Mouse (Mus musculus) WW6 (cell line): ENCODE results near the gene Dhrs2.

Experiments used
- DNase-seq: peaks from one replicate; pipeline ENCODE4 v3.0.0-alpha.2; 2013; ENCODE audit warnings: low read depth, low spot score

Gene Dhrs2

DNA sequence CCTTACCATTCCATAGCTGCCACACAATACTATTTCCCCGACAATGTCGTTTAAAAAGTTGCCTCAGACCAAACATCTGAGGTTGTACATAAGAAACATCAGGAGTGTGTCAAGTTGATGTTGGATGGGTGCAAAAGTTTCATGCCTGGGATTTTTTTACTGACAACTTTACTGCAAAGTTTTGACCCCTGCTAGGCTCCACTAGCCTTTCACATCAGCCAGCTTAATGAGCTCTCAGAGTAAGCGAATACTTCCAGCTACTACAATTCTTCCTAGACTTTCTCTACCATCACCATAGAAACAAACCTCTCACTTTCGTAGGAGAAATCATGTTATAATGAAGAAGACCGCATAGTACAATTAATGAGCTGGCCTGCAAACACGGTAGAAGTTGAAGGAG, 26.5 kb downstream of the Dhrs2 start:
- no peak for DNase-seq

DNA sequence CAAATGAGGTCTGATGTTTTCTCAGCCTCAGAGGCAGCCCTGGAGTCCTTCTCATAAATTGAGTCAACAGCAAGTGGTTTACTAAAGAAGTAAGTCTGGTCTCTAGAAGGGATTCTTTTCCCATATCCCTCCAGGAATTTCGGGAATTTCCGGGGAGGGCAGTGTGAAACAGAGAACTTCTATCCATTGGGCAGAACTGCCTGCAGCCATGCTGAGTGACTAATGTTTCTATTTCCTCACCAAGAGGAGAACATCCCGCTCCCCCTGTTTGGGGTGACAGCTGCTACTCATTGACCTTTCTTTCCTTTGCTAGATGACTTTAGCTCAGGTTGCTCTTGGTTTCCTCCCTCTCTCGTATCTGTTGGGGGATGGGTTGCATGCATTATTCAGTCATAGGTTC, 31.8 kb downstream of the Dhrs2 start:
- DNase-seq: no peak

DNA sequence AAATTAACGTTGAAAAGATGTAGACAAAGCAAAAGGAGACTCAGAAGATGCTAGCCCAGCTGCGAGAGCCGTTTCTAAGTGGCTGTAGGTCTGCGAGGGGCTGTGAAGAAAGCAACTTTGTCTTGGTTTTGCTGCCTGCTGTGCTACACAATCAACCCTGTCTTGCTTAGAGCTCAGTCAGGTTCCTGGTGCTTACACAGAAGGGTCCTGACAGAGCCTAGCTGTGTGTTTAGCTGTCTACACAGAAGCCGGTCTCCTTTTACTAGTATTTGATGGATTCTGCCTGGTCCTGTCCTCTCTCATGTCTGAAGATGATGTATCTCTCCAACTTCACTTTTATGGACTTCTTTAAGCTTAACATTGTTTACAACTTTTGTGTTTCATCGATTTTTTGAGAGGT, 33.6 kb downstream of the Dhrs2 start:
- DNase-seq: no peak

DNA sequence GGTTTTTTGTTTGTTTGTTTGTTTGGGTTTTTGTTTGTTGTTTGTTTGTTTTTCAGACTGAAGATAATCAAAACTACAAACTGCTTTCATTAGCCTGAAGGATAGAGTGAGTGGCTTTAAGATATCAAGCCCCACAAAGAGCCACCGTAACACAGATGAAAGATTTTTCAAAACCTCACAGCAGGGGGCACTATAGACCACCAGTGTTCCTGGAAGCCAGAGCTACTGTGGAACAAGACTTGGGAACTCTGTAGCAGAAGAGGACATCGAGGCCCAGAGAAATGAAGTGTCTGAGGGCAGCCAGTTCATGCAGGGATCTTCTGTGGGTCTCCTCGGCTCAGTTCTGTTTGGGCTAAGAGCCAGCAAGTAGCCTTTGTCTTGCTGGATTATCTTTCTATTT, 49.4 kb downstream of the Dhrs2 start:
- DNase-seq: no peak

DNA sequence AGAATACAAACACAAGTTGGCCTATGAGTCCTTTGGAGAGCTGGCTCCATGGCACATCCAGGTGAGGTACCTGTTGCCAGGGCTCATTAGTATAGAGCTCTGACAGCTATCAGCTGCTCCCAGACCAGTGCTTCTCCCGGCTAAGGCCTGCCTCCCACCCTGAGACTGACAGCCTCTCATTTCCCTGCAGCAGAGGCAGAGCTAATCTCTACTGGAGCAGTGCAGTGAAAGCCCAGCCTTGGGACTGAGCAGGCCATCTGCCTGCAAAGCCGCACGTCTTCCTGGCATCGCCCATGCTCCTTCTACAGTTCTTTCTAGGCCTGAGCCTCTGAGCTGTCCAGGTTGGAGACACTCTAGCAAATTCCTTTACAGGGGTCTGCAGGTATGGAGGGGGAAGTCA, 51.2 kb downstream of the Dhrs2 start:
- no peak for DNase-seq

DNA sequence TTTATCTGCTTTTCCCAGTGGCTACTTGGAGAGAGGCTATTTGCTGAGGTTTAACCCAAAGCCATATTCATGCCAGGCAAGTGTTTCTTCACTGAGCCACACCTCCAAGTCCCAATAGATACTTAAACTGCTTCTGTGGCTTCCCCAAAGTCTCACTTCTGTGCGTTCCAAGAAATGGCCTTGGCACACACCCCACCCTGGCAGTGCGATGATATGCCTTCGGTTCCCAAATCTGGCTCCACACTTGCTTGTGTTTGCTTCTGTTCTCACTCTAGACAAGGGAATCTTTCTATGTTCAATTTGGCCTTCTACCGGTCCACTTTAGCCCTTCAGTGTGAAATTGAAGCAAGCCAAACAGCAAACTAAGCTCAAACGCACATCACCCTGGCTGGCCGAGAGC, 53.0 kb downstream of the Dhrs2 start:
- no peak for DNase-seq

DNA sequence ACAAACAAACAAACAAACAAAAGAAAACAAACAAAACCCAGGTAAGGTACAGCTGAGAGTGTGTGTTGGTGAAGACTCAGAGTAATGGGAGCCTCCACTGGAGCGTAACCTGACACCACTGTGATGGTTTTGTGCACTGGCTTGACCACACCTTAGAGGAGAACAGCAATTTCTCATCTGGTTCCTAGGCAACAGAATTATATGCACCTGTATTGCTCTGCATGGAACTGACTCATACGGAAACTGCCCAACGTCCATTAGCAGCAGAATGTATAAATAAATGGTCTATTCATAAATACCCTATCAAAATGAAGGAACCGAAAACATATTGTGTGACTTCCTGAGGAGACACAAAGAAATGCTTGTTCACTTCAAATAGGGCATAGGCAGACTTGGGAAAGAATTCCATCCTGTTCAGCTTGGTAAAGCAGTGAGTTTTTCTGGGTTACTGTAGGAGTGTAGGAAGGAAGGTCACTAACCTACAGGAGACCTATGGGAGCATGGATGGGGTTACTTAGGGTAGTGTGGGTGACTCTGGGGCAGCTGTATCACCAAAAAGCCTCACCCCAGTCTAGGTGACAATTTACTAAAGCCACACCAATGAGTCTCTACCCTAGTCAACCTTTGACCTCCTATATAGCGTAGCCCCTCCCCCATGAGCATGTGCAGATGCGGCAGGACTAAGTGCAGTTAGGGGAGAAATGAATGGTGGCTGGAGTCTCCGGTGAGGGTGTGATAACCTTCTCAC, 57.7 kb downstream of the Dhrs2 start:
- DNase-seq: no peak
